Mouse (Mus musculus) brain, adult 2 months (tissue): Measurements from ENCODE around the gene Gm3625.

Experiments
- DNase-seq: peaks from one replicate; pipeline ENCODE4 v3.0.0; 2011; ENCODE audit warnings: low read depth, low spot score

Gene Gm3625

GRCm38 (mm10) chr12:4592541-4593165, at the start of gene Gm3625, which contains the start of gene Itsn2:
Gm3625 (minus strand) TSS chr12:4592927.
Itsn2 (plus strand) TSS chr12:4592638.
- peak; percentile 81 for DNase-seq

- DNase-seq, result no peak
These were observed 48.0 kb upstream of the Gm3625 start for GRCm38 (mm10) chr12:4640737-4641136.

- no peak for DNase-seq
These were observed 45.7 kb upstream of the Gm3625 start for GRCm38 (mm10) chr12:4638438-4638837.

GRCm38 (mm10) chr12:4632957-4633356, 40.2 kb upstream of the Gm3625 start:
- no peak for DNase-seq

- DNase-seq, result peak; percentile 38
These were observed 31.5 kb upstream of the Gm3625 start for GRCm38 (mm10) chr12:4624201-4624600.

GRCm38 (mm10) chr12:4614722-4615121, 22.0 kb upstream of the Gm3625 start:
- no peak for DNase-seq

- no peak for DNase-seq
These were observed 13.9 kb upstream of the Gm3625 start for GRCm38 (mm10) chr12:4606625-4607024.

GRCm38 (mm10) chr12:4599713-4600112, 7.0 kb upstream of the Gm3625 start:
- peak; percentile 62 for DNase-seq

- DNase-seq, result no peak
These were observed 6.1 kb upstream of the Gm3625 start for GRCm38 (mm10) chr12:4598666-4599428.

GRCm38 (mm10) chr12:4595055-4595454, 2.3 kb upstream of the Gm3625 start:
- no peak for DNase-seq

GRCm38 (mm10) chr12:4593930-4594391, 1.2 kb upstream of the Gm3625 start:
- DNase-seq, result no peak

GRCm38 (mm10) chr12:4593166-4593929, 621 bp upstream of the Gm3625 start:
- peak; percentile 64 for DNase-seq

GRCm38 (mm10) chr12:4592025-4592424, 702 bp downstream of the Gm3625 start:
- no peak for DNase-seq

- DNase-seq, result peak; percentile 63
These were observed 4.1 kb downstream of the Gm3625 start for GRCm38 (mm10) chr12:4588603-4589002.

GRCm38 (mm10) chr12:4587846-4588245, 4.9 kb downstream of the Gm3625 start:
- DNase-seq, result no peak

- no peak for DNase-seq
These were observed 10.4 kb downstream of the Gm3625 start for GRCm38 (mm10) chr12:4582326-4582725.

GRCm38 (mm10) chr12:4574065-4574464, 18.7 kb downstream of the Gm3625 start:
- no peak for DNase-seq

GRCm38 (mm10) chr12:4571864-4572263, 20.9 kb downstream of the Gm3625 start:
- peak; percentile 79 for DNase-seq

- DNase-seq, result peak; percentile 27
These were observed 34.0 kb downstream of the Gm3625 start for GRCm38 (mm10) chr12:4558475-4559279.

- no peak for DNase-seq
These were observed 34.7 kb downstream of the Gm3625 start for GRCm38 (mm10) chr12:4558013-4558412.

- no peak for DNase-seq
These were observed 35.3 kb downstream of the Gm3625 start for GRCm38 (mm10) chr12:4557436-4557835.
